Mouse (Mus musculus) hindbrain, embryonic 14.5 days (tissue): ENCODE results near the gene Syn3. TPM values are rescaled to one million over a fixed set of nuclear protein-coding genes. Genes with fewer than 3 reads are reported as not detected.

Experiments
- ATAC-seq: fragments of 200-750 bp; cut with Nextera tagmentation; 2 replicates; pipeline ENCODE4 v1.8.0; 2017; ENCODE audit warnings: moderate number of reproducible peaks, mild to moderate bottlenecking, moderate TSS enrichment, moderate library complexity; ENCODE audit not compliant: low FRiP score
- DNase-seq: peaks from one replicate; pipeline ENCODE4 v3.0.0-alpha.2; 2015; ENCODE audit warnings: low spot score
- H3K27ac ChIP-seq: fragments of 300-500 bp; sonication (generic); 2 replicates; pipeline ENCODE4 v1.5.1; 2014; ENCODE audit warnings: mild to moderate bottlenecking, moderate library complexity
- H3K27me3 ChIP-seq: fragments of 300-500 bp; sonication (generic); 2 replicates; pipeline ENCODE4 v1.6.1; 2014; ENCODE audit warnings: mild to moderate bottlenecking, low read length, mixed read lengths; ENCODE audit not compliant: control insufficient read depth, insufficient read depth
- H3K36me3 ChIP-seq: fragments of 300-500 bp; sonication (generic); replicated peaks from 2 replicates; pipeline ENCODE4 v1.6.1; 2014; ENCODE audit not compliant: control insufficient read depth, insufficient read depth
- H3K4me1 ChIP-seq: fragments of 300-500 bp; sonication (generic); replicated peaks from 2 replicates; pipeline ENCODE4 v1.6.1; 2014; ENCODE audit warnings: antibody characterized with exemption, low read length, mixed read lengths; ENCODE audit not compliant: control insufficient read depth, insufficient read depth
- H3K4me2 ChIP-seq: fragments of 300-500 bp; sonication (generic); replicated peaks from 2 replicates; pipeline ENCODE4 v1.6.1; 2014; ENCODE audit warnings: mild to moderate bottlenecking, moderate library complexity
- H3K4me3 ChIP-seq: fragments of 300-500 bp; sonication (generic); replicated peaks from 2 replicates; pipeline ENCODE4 v1.5.1; 2014; ENCODE audit warnings: mild to moderate bottlenecking, low read length
- H3K9ac ChIP-seq: fragments of 300-500 bp; sonication (generic); 2 replicates; pipeline ENCODE4 v1.6.1; 2014
- H3K9me3 ChIP-seq: fragments of 300-500 bp; sonication (generic); 2 replicates; pipeline ENCODE4 v1.6.1; 2016; ENCODE audit warnings: low read length; ENCODE audit not compliant: control insufficient read depth
- WGBS: fragments of 180-500 bp; shearing (Covaris S2); extraction: QIAGEN DNeasy Blood & Tissue Kit; methylation state at CpG from one replicate; pipeline ENCODE4 v1.1.7; 2014; 5-methylcytosine and 5-hydroxymethylcytosine counted together
- polyA plus RNA-seq: library from polyadenylated mRNA; unstranded; fragments of >200 nt; fragmentation: Nextera tagmentation; extraction: Ambion mirVana; gene quantifications from 2 replicates; pipeline ENCODE4 v1.2.1, GENCODE M21; 2014

Syn3 gene
- polyA plus RNA-seq, 1 experiment from 2014 or later = 33.6 TPM

DNA sequence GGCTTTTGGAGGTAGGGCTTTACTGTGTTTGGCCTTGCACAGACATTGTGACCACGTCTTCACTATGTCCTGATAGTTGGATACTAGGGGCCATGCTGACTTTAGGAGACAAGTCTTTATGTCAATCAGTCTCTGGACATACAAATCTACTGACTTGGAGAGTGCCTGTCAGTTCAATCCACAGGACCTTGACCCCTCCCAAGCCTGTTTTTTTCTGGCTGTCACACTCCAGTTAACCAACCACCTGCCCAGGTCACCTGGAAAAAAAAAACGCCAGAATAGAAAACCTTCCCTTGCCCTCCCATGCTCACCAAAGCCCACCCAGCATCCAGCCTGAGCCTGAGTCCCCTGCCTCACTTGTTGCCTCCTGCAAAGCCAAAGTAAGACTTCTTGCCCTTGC, 70.7 kb downstream of the Syn3 start:
- 84% methylated on average over 2 of the region's 2 CpGs for WGBS
- ATAC-seq = no peak

GRCm38 (mm10) chr10:86425690-86426530, 72.8 kb downstream of the Syn3 start:
- Histone ChIP-seq H3K9me3 (no peaks in the 10 kb centered on the region), H3K4me3 (no peak overlapping the region), H3K36me3 (no peaks in the 10 kb centered on the region), H3K4me1 (no peaks in the 10 kb centered on the region), H3K27ac (no peak overlapping the region), H3K9ac (no peak overlapping the region), H3K27me3 (no peaks in the 10 kb centered on the region), H3K4me2 (no peak overlapping the region)
- WGBS = 51% methylated on average over 10 of the region's 10 CpGs
- DNase-seq (peak; percentile 26), ATAC-seq (peak; percentile 51; the same call in 1 of the 2 replicates)

More for the DNA sequence above, 70.7 kb downstream of the Syn3 start:
- Histone ChIP-seq H3K9me3 (no peaks in the 10 kb centered on the region), H3K36me3 (no peaks in the 10 kb centered on the region), H3K9ac (no peak overlapping the region), H3K27me3 (no peaks in the 10 kb centered on the region), H3K27ac (no peak overlapping the region), H3K4me2 (no peak overlapping the region), H3K4me3 (no peak overlapping the region), H3K4me1 (no peaks in the 10 kb centered on the region)
- no peak for DNase-seq

GRCm38 (mm10) chr10:86421731-86422370, 76.8 kb downstream of the Syn3 start:
- Histone ChIP-seq H3K9me3 (no peaks in the 10 kb centered on the region), H3K4me2 (no peak overlapping the region), H3K4me3 (no peak overlapping the region), H3K9ac (no peak overlapping the region), H3K27me3 (no peaks in the 10 kb centered on the region), H3K4me1 (no peaks in the 10 kb centered on the region), H3K27ac (no peak overlapping the region), H3K36me3 (no peaks in the 10 kb centered on the region)
- DNase-seq (no peak), ATAC-seq (no peak)
- WGBS = 91% methylated on average over 3 of the region's 3 CpGs

DNA sequence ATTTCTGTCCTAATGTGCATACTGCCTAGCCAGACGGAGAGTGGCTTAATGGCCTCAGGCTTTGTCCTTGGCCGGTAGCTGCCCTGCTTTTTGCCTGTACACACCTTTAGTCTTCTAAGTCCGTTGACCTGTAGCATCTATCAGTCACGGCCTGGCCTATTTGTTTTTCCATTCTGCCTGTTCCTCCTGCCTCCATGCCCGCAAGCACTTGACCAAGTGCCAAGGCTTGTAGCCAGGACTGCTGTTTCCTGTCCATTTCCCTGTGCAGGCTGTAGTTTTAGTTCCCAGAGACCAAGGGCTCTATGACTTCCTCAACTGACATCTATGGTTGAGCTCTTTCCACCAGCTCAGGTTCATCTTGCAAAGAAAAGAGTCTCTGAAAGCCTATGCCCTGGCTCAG, 79.8 kb downstream of the Syn3 start:
- no peaks in the 10 kb centered on the region for H3K36me3 ChIP-seq
- H3K9ac ChIP-seq = no peak overlapping the region
- H3K4me3 ChIP-seq = no peak overlapping the region
- no peaks in the 10 kb centered on the region for H3K27me3 ChIP-seq
- DNase-seq (no peak), ATAC-seq (no peak)
- no peak overlapping the region for H3K27ac ChIP-seq
- H3K4me2 ChIP-seq = no peak overlapping the region
- WGBS = 88% methylated on average over 5 of the region's 5 CpGs
- no peaks in the 10 kb centered on the region for H3K9me3 ChIP-seq
- no peaks in the 10 kb centered on the region for H3K4me1 ChIP-seq

DNA sequence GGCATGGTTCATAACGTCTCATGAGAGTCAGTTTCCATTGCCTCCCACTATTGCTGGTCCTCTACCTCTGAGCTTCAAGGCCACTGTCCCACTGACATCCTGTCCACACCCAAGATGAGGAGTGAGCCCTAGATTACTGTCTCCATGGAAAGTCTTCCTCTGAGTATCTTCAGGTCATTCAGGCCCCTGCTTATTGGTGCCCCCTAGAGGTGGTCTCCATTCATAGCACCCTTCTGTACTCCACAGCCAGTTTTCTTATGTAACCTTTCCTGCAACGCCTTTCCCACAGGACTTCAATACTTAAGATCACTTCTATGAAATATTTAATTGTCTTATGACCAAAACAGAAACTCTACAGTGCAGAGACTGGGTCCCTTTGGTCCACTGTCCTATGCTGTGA, 80.4 kb downstream of the Syn3 start:
- H3K27me3 ChIP-seq = no peaks in the 10 kb centered on the region
- no peak overlapping the region for H3K9ac ChIP-seq
- DNase-seq = no peak
- H3K4me2 ChIP-seq = no peak overlapping the region
- no peak overlapping the region for H3K27ac ChIP-seq
- 76% methylated on average over 2 of the region's 2 CpGs for WGBS
- no peaks in the 10 kb centered on the region for H3K9me3 ChIP-seq
- H3K36me3 ChIP-seq = no peaks in the 10 kb centered on the region
- H3K4me3 ChIP-seq = no peak overlapping the region
- H3K4me1 ChIP-seq = no peaks in the 10 kb centered on the region
- ATAC-seq = no peak

GRCm38 (mm10) chr10:86416806-86417205, 81.9 kb downstream of the Syn3 start:
- Histone ChIP-seq H3K27me3 (no peaks in the 10 kb centered on the region), H3K4me1 (no peaks in the 10 kb centered on the region), H3K4me2 (no peak overlapping the region), H3K9ac (no peak overlapping the region), H3K4me3 (no peak overlapping the region), H3K9me3 (no peaks in the 10 kb centered on the region), H3K27ac (no peak overlapping the region), H3K36me3 (no peaks in the 10 kb centered on the region)
- 85% methylated on average over 8 of the region's 8 CpGs for WGBS
- ATAC-seq (no peak), DNase-seq (no peak)

- no peaks in the 10 kb centered on the region for H3K27me3 ChIP-seq
- WGBS = 79% methylated on average over 6 of the region's 6 CpGs
- DNase-seq (no peak), ATAC-seq (no peak)
- H3K9me3 ChIP-seq = no peaks in the 10 kb centered on the region
- no peak overlapping the region for H3K9ac ChIP-seq
- no peak overlapping the region for H3K27ac ChIP-seq
- H3K4me3 ChIP-seq = no peak overlapping the region
- H3K4me1 ChIP-seq = no peaks in the 10 kb centered on the region
- 0 out of 2 replicates have a peak, but pooled peaks cover 7% of the 10 kb centered on the region for H3K36me3 ChIP-seq
- no peak overlapping the region for H3K4me2 ChIP-seq
These were observed 87.8 kb downstream of the Syn3 start for GRCm38 (mm10) chr10:86410868-86411267.

DNA sequence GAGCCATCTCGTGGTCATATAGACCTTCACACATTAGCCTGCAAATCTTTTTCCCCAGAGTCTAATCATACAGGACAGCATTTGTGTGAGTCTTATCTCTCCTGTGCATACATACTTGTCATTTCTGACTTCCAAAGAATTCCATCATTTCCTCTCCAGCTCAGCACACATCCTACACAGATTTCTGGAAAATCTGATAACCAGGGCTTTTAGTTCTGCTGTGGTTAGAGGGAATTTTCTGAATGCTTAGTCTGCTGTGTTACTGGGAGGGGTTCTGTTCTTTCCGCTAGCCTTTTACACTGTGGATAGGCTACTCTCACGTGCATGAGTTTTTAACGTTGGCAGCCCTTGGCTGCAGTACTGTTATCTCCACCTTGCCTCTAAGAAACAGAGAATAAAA, 91.7 kb downstream of the Syn3 start:
- Histone ChIP-seq H3K27me3 (no peaks in the 10 kb centered on the region), H3K4me3 (no peak overlapping the region), H3K27ac (no peak overlapping the region), H3K9me3 (no peaks in the 10 kb centered on the region), H3K36me3 (0 out of 2 replicates have a peak, but pooled peaks cover 10% of the 10 kb centered on the region), H3K4me2 (no peak overlapping the region), H3K4me1 (no peaks in the 10 kb centered on the region), H3K9ac (no peak overlapping the region)
- 73% methylated on average over 4 of the region's 4 CpGs for WGBS
- no peak for ATAC-seq
- no peak for DNase-seq

GRCm38 (mm10) chr10:86398347-86398720, 100.4 kb downstream of the Syn3 start:
- Histone ChIP-seq H3K36me3 (no peaks in the 10 kb centered on the region), H3K9me3 (no peaks in the 10 kb centered on the region), H3K4me1 (no peaks in the 10 kb centered on the region), H3K9ac (no peak overlapping the region), H3K4me2 (no peak overlapping the region), H3K4me3 (no peak overlapping the region), H3K27ac (no peak overlapping the region), H3K27me3 (no peaks in the 10 kb centered on the region)
- no peak for ATAC-seq
- DNase-seq = no peak
- WGBS = 81% methylated on average over 2 of the region's 2 CpGs
